Mouse (Mus musculus) WW6 (cell line): ENCODE measurements around the gene Sdhaf2.
"Not testable (repeated sequence)": the region's sequence is repeated elsewhere in the genome, so short reads cannot be mapped to it uniquely, and the experiment has no call there.

Experiments used
- DNase-seq: peaks from one replicate; pipeline ENCODE4 v3.0.0-alpha.2; 2013; ENCODE audit warnings: low read depth, low spot score

Gene Sdhaf2

GRCm38 (mm10) chr19:10525910-10526309 is at the start of gene Sdhaf2:
Gene Sdhaf2 (minus strand): TSS chr19:10526142.
- peak; percentile 9 for DNase-seq

- no peak for DNase-seq
These were observed 43.7 kb upstream of the Sdhaf2 start for GRCm38 (mm10) chr19:10569627-10570026.

- DNase-seq: no peak
These were observed 39.3 kb upstream of the Sdhaf2 start for GRCm38 (mm10) chr19:10565217-10565616.

DNA sequence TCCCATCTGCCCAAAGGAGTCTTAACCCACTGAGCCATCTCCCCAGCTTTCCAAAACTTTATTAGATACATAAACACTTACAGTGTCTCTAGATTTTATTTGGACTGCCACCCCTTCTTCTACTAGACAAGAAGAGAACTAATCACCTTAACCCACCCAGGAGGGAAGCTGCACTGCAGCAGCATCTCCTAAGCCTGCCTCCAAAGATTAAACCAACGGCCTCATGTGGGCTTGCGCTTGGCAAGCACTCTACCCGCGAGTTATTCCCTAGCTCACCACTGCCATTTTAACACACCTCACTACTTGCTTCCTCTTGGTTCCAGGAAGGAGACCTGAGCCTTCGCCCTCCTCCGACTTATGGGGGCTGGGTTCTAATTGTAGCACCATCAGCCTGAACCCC is 38.3 kb upstream of the Sdhaf2 start:
- DNase-seq: no peak

DNA sequence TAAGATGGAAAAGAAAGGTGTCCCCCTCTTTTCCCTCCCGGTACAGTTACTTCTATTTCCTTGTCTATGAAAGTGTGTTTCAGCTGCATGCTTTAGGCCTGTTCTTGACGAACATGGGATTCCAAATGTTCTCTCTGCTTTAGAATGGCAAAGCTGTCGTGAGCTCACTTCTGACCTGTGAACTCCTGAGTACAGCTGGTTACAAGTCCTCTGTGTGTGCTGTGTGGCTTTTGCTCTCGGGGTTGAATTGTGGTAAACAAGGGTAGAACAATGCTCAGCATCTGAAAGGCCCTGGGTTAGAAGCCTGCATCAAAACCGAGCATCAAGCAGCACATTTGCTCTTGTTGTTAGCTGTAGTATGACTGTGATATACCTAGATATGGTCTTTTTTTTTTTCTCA is 36.4 kb upstream of the Sdhaf2 start:
- no peak for DNase-seq

DNA sequence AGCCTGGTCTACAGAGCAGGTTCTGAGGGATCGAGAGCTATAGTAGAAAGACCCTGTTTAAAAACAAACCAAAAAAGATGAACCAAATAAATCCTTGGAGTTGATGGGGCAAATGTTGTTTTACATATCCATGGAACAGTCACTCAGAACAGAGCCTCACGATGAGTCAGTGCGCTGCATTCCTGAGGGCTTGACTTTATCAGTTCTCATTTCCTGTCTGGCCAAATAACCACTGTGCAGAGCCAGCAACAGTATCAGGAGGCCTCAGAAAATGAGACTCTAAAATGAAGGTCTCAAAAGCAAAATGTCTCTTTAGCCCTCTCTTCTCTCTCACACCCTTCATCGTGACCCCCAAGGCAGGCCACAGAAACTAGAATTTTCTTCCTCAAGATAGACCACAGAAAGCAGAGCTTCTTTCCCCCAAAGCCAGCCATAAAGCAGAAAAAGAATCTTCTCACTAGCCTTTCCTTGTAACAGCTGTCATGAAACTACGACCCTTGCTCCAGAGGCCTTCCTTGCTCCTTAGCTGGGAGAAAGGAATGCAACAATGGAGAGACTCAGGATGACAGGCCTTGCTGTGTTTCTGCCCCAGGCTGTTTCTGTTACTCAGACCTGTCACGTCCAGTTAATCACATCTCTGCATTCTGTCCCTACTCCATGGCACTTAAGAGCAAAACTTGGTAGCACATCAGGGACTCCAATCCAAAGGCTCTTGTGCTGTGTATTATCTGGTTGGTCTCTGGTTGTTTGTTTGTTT is 35.8 kb upstream of the Sdhaf2 start:
- no peak for DNase-seq

DNA sequence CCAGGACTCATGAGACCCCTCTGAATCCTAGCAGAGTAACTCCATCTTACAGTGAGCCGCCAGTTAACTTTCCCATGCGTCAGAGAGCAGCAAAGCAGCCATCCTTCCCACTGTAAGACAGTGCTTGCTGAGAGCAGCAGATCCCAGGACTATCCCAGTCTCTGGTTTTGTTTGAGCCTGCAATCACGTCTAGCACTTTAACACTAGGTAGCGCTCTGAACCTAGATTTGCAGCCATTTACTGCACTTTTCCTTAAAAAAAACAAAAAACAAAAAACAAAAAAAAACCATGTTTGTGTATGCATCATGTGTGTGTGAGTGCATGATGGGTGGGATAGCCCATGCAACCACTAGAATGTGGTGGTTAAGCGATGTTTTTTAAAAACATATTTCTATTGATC is 34.2 kb upstream of the Sdhaf2 start:
- no peak for DNase-seq

GRCm38 (mm10) chr19:10557837-10558375 is 32.0 kb upstream of the Sdhaf2 start:
- not testable (repeated sequence) for DNase-seq

DNA sequence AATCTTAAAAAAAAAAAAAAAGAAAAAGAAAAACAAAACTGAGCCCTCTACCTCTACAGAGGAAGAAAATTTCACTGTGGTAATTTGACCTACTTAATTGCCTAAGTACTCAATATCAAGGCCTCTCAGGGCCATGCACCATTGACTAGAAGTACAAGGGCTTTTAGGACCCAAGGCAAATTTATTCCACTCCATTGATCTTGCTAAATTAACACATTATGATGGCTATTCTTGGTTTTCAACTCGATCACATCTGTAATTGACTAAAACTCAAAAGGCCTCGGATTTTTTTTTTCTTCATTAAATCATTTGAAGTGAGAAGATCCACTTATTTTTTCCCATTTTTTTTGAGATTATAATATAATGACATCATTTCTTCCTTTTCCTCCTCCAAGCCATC is 31.5 kb upstream of the Sdhaf2 start:
- DNase-seq: no peak

- DNase-seq: no peak
These were observed 31.1 kb upstream of the Sdhaf2 start for GRCm38 (mm10) chr19:10557001-10557400.

DNA sequence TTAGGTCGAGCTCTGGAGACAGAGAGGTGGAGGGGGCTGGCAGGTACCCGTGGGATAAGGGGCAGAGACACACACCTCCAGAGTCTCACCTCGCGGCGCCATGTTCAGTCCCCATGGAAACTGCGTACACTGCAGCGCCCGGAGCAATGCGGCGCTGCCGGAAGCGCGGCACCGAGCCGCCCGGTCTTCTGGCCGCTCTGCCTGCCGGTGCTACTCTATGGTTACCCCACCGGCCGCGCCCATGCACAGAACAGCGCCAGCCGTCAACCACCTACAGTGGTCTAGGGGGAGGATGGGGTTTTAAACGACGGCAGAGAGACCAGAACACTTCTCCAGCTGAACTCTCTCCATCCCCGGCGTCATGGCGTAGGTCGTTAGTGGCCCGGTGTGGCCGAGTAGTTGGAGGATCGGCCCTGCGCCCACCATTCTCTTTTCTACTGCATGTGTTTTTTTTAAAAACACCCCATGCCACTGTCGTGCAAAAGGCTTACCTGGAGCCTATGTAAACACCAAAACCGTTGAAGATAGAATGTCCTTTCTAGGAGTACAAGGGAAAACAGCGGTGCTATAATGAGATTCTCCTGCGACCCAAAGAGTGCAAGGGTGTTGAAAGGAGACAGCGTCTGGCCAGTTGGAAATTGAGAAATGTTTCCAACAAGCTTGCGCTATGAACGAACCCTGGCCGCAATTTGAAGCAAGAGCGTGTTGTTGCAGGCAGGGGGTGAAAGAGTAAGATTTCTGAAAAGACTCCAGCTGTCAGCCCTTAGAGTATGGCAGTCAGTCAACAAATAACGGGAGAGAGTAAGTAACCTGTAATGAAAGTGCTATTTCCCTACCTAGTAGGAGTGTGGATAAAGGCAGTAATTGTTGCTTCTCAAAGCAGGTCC is 29.9 kb upstream of the Sdhaf2 start, which contains the start of gene Tmem216:
Gene Tmem216 (minus strand): TSS at position 615 of the 887 bp plus-strand sequence.
- peak; percentile 64 for DNase-seq

- no peak for DNase-seq
These were observed 13.5 kb upstream of the Sdhaf2 start for GRCm38 (mm10) chr19:10539454-10539853.

- no peak for DNase-seq
These were observed 4.1 kb upstream of the Sdhaf2 start for GRCm38 (mm10) chr19:10530082-10530481.

GRCm38 (mm10) chr19:10525106-10525901 is 638 bp downstream of the Sdhaf2 start, which contains the start of gene Cpsf7:
Gene Cpsf7 (plus strand): TSS chr19:10525266.
- DNase-seq: peak; percentile 78

- no peak for DNase-seq
These were observed 1.2 kb downstream of the Sdhaf2 start for GRCm38 (mm10) chr19:10524784-10525105.

- DNase-seq: no peak
These were observed 2.4 kb downstream of the Sdhaf2 start for GRCm38 (mm10) chr19:10523483-10524080.

- DNase-seq: no peak
These were observed 4.0 kb downstream of the Sdhaf2 start for GRCm38 (mm10) chr19:10521926-10522325.

DNA sequence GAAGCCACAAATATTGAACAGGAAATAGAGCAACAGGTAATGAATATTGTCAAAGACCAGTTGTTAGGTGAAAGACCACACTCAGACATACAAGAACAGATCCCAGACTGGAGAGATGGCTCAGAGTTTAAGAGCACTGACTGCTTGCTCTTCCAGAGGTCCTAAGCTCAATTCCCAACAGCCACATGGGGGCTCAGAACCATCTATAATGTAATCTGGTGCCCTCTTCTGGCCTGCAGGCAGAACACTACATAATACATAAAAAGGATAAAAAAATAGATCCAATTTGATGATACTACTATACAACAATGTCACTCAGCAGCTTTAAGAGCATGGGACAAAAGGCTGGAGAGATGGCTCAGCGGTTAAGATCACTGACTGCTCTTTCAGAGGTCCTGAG is 5.6 kb downstream of the Sdhaf2 start:
- no peak for DNase-seq

- DNase-seq: no peak
These were observed 15.1 kb downstream of the Sdhaf2 start for GRCm38 (mm10) chr19:10510759-10511330.

DNA sequence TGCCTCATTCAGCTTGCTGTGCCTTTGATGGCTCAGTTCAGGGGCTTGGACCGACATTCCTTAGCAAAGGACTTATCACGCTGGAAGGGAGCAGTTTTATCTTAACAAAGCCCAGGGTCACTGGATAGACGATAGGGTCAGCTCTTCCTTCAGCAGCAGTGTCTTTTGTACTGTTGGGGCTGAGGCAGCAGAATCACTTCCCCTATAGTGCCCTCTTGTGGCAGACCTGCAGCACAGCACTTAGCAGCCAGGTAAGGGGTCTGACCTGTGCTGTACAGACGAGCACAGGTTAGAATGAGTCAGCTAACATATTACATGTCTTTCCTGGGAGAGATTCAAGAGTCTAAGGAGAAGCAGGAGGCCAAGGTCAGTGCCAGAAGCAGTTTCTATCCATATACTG is 23.4 kb downstream of the Sdhaf2 start:
- DNase-seq: no peak

DNA sequence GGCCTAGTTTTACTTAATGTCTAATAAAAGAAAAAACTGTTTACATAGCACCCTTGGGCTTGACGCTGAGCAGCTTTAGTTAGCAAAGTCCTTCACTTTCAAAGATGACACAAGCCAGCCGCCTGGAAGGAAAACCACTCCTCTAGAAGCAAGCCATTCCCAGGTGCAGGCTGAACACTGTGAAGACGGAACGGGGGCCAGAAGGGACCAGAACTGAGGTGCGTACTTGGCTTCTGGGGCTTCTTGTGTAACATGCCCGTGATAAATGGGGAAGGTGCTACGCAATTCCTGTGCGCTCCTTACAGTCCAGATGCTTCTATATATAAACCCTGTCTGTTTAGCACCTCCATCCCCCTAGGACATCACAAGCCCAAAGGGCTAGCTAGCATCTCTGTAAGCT is 25.4 kb downstream of the Sdhaf2 start:
- DNase-seq: no peak
